Mouse (Mus musculus) forebrain, embryonic 16.5 days (tissue): ENCODE data around the gene Frmd4a. TPM values are rescaled to one million over a fixed set of nuclear protein-coding genes. Genes with fewer than 3 reads are reported as not detected.

Experiments used
- ATAC-seq: fragments of 200-750 bp; cut with Nextera tagmentation; 2 replicates; pipeline ENCODE4 v1.8.0; 2017; ENCODE audit warnings: mild to moderate bottlenecking, moderate library complexity
- H3K27ac ChIP-seq: fragments of 300-500 bp; sonication (generic); 2 replicates; pipeline ENCODE4 v1.5.1; 2014; ENCODE audit warnings: low read length, control low read depth
- H3K27me3 ChIP-seq: fragments of 300-500 bp; sonication (generic); replicated peaks from 2 replicates; pipeline ENCODE4 v1.6.1; 2014; ENCODE audit warnings: low read length; ENCODE audit not compliant: control insufficient read depth, insufficient read depth
- H3K36me3 ChIP-seq: fragments of 300-500 bp; sonication (generic); 2 replicates; pipeline ENCODE4 v1.6.1; 2014; ENCODE audit not compliant: control insufficient read depth, insufficient read depth
- H3K4me1 ChIP-seq: fragments of 300-500 bp; sonication (generic); replicated peaks from 2 replicates; pipeline ENCODE4 v1.6.1; 2014; ENCODE audit warnings: low read length; ENCODE audit not compliant: control insufficient read depth, insufficient read depth
- H3K4me2 ChIP-seq: fragments of 300-500 bp; sonication (generic); 2 replicates; pipeline ENCODE4 v1.6.1; 2014; ENCODE audit warnings: mild to moderate bottlenecking, low read length, control low read depth
- H3K4me3 ChIP-seq: fragments of 300-500 bp; sonication (generic); replicated peaks from 2 replicates; pipeline ENCODE4 v1.5.1; 2014; ENCODE audit warnings: mild to moderate bottlenecking, low read length, control low read depth
- H3K9ac ChIP-seq: fragments of 300-500 bp; sonication (generic); replicated peaks from 2 replicates; pipeline ENCODE4 v1.6.1; 2014; ENCODE audit warnings: low read depth, low read length, control low read depth
- H3K9me3 ChIP-seq: fragments of 300-500 bp; sonication (generic); 2 replicates; pipeline ENCODE4 v1.6.1; 2016; ENCODE audit warnings: low read length; ENCODE audit not compliant: control insufficient read depth
- WGBS: fragments of 180-500 bp; shearing (Covaris S2); extraction: QIAGEN DNeasy Blood & Tissue Kit; methylation state at CpG from one replicate; pipeline ENCODE4 v1.1.7; 2014; 5-methylcytosine and 5-hydroxymethylcytosine counted together
- polyA plus RNA-seq: library from polyadenylated mRNA; unstranded; fragments of >200 nt; fragmentation: Nextera tagmentation; extraction: Ambion mirVana; gene quantifications from 2 replicates; pipeline ENCODE4 v1.2.1, GENCODE M21; 2015

The Frmd4a gene
- polyA plus RNA-seq, 1 experiment from 2014 or later, result 97.9 TPM

GRCm38 (mm10) chr2:4550017-4550763 is 532.7 kb downstream of the Frmd4a start:
- Histone ChIP-seq H3K27me3 (no peaks in the 10 kb centered on the region), H3K4me3 (no peak overlapping the region), H3K9me3 (no peaks in the 10 kb centered on the region), H3K4me2 (no peak overlapping the region), H3K9ac (no peak overlapping the region), H3K27ac (no peak overlapping the region), H3K4me1 (peaks cover 2% of the 10 kb centered on the region), H3K36me3 (peaks cover 8% of the 10 kb centered on the region; the same call in 1 of the 2 replicates)
- 93% methylated on average over 10 of the region's 10 CpGs for WGBS
- ATAC-seq, result no peak

GRCm38 (mm10) chr2:4551438-4551837 is 533.9 kb downstream of the Frmd4a start:
- no peaks in the 10 kb centered on the region for H3K9me3 ChIP-seq
- 31% methylated on average over 2 of the region's 2 CpGs for WGBS
- H3K4me2 ChIP-seq, result no peak overlapping the region
- ATAC-seq, result no peak
- H3K4me1 ChIP-seq, result peaks cover 14% of the 10 kb centered on the region
- H3K27me3 ChIP-seq, result no peaks in the 10 kb centered on the region
- no peak overlapping the region for H3K27ac ChIP-seq
- H3K4me3 ChIP-seq, result no peak overlapping the region
- no peak overlapping the region for H3K9ac ChIP-seq
- peaks cover 8% of the 10 kb centered on the region; the same call in 1 of the 2 replicates for H3K36me3 ChIP-seq

GRCm38 (mm10) chr2:4551866-4552265 is 534.3 kb downstream of the Frmd4a start:
- Histone ChIP-seq H3K9me3 (no peaks in the 10 kb centered on the region), H3K27ac (no peak overlapping the region), H3K9ac (no peak overlapping the region), H3K4me1 (peaks cover 18% of the 10 kb centered on the region), H3K4me3 (no peak overlapping the region), H3K27me3 (no peaks in the 10 kb centered on the region), H3K4me2 (no peak overlapping the region), H3K36me3 (peaks cover 8% of the 10 kb centered on the region; the same call in 1 of the 2 replicates)
- WGBS, result 72% methylated on average over 2 of the region's 2 CpGs
- ATAC-seq, result no peak

GRCm38 (mm10) chr2:4552486-4552885 is 535.0 kb downstream of the Frmd4a start:
- H3K27me3 ChIP-seq, result no peaks in the 10 kb centered on the region
- H3K36me3 ChIP-seq, result peaks cover 8% of the 10 kb centered on the region; the same call in 1 of the 2 replicates
- H3K4me3 ChIP-seq, result no peak overlapping the region
- no peak overlapping the region for H3K4me2 ChIP-seq
- no peak overlapping the region for H3K27ac ChIP-seq
- ATAC-seq, result no peak
- peaks cover 25% of the 10 kb centered on the region for H3K4me1 ChIP-seq
- H3K9ac ChIP-seq, result no peak overlapping the region
- WGBS, result 93% methylated on average over 4 of the region's 4 CpGs
- H3K9me3 ChIP-seq, result no peaks in the 10 kb centered on the region

GRCm38 (mm10) chr2:4555221-4555631 is 537.7 kb downstream of the Frmd4a start:
- no peak overlapping the region for H3K9ac ChIP-seq
- H3K4me2 ChIP-seq, result no peak overlapping the region
- WGBS, result 27% methylated on average over 7 of the region's 7 CpGs
- H3K27ac ChIP-seq, result peak overlapping the region; percentile 46
- H3K36me3 ChIP-seq, result peaks cover 8% of the 10 kb centered on the region; the same call in 1 of the 2 replicates
- no peaks in the 10 kb centered on the region for H3K9me3 ChIP-seq
- peaks cover 47% of the 10 kb centered on the region for H3K4me1 ChIP-seq
- no peak overlapping the region for H3K4me3 ChIP-seq
- ATAC-seq, result no peak
- H3K27me3 ChIP-seq, result no peaks in the 10 kb centered on the region

GRCm38 (mm10) chr2:4556188-4556587 is 538.7 kb downstream of the Frmd4a start:
- Histone ChIP-seq H3K4me3 (no peak overlapping the region), H3K9ac (no peak overlapping the region), H3K9me3 (no peaks in the 10 kb centered on the region), H3K36me3 (peaks cover 3% of the 10 kb centered on the region; the same call in 1 of the 2 replicates), H3K4me1 (peaks cover 48% of the 10 kb centered on the region), H3K4me2 (peak overlapping the region; percentile 4; the same call in 1 of the 2 replicates), H3K27ac (peak overlapping the region; percentile 46), H3K27me3 (no peaks in the 10 kb centered on the region)
- 6% methylated on average over 10 of the region's 10 CpGs for WGBS
- peak; percentile 39 for ATAC-seq

- Histone ChIP-seq H3K27ac (0 out of 2 replicates have a peak overlapping the region, but pooled peaks have one; percentile 20), H3K4me1 (peaks cover 54% of the 10 kb centered on the region), H3K36me3 (no peaks in the 10 kb centered on the region), H3K4me3 (no peak overlapping the region), H3K9ac (no peak overlapping the region), H3K27me3 (no peaks in the 10 kb centered on the region), H3K4me2 (no peak overlapping the region), H3K9me3 (no peaks in the 10 kb centered on the region)
- ATAC-seq, result no peak
- 19% methylated on average over 4 of the region's 4 CpGs for WGBS
These were observed 539.5 kb downstream of the Frmd4a start for GRCm38 (mm10) chr2:4557028-4557427.

GRCm38 (mm10) chr2:4557466-4557865 is 539.9 kb downstream of the Frmd4a start:
- no peaks in the 10 kb centered on the region for H3K9me3 ChIP-seq
- peaks cover 57% of the 10 kb centered on the region for H3K4me1 ChIP-seq
- H3K27me3 ChIP-seq, result no peaks in the 10 kb centered on the region
- H3K36me3 ChIP-seq, result no peaks in the 10 kb centered on the region
- ATAC-seq, result no peak
- 0 out of 2 replicates have a peak overlapping the region, but pooled peaks have one; percentile 24 for H3K27ac ChIP-seq
- no peak overlapping the region for H3K4me2 ChIP-seq
- no peak overlapping the region for H3K9ac ChIP-seq
- WGBS, result 25% methylated on average over 4 of the region's 4 CpGs
- H3K4me3 ChIP-seq, result no peak overlapping the region

GRCm38 (mm10) chr2:4558651-4559203 is 541.2 kb downstream of the Frmd4a start:
- H3K9ac ChIP-seq, result peak overlapping the region; percentile 65
- H3K27me3 ChIP-seq, result no peaks in the 10 kb centered on the region
- peak overlapping the region; percentile 74 for H3K4me2 ChIP-seq
- H3K4me1 ChIP-seq, result peaks cover 62% of the 10 kb centered on the region
- H3K4me3 ChIP-seq, result peak overlapping the region; percentile 50
- no peaks in the 10 kb centered on the region for H3K36me3 ChIP-seq
- peak overlapping the region; percentile 92 for H3K27ac ChIP-seq
- ATAC-seq, result no peak
- H3K9me3 ChIP-seq, result no peaks in the 10 kb centered on the region
- WGBS, result 12% methylated on average over 8 of the region's 8 CpGs
